Mouse (Mus musculus) embryonic facial prominence, embryonic 11.5 days (tissue): ENCODE measurements around the gene Tnpo2. TPM values are rescaled to one million over a fixed set of nuclear protein-coding genes. Genes with fewer than 3 reads are reported as not detected.

Source experiments
- ATAC-seq: fragments of 200-750 bp; cut with Nextera tagmentation; replicated peaks from 2 replicates; pipeline ENCODE4 v1.8.0; 2017; ENCODE audit warnings: low read depth; ENCODE audit not compliant: insufficient number of reproducible peaks, low FRiP score, low TSS enrichment
- DNase-seq: peaks from one replicate; pipeline ENCODE4 v3.0.0-alpha.2; 2015; ENCODE audit warnings: low spot score
- H3K27ac ChIP-seq: fragments of 300-500 bp; sonication (generic); replicated peaks from 2 replicates; pipeline ENCODE4 v1.5.1; 2014; ENCODE audit warnings: mild to moderate bottlenecking, low read depth, low read length, control low read depth
- H3K27me3 ChIP-seq: fragments of 300-500 bp; sonication (generic); 2 replicates; pipeline ENCODE4 v1.6.1; 2014; ENCODE audit warnings: mild to moderate bottlenecking, low read length, moderate library complexity, mixed read lengths; ENCODE audit not compliant: control insufficient read depth, insufficient read depth
- H3K36me3 ChIP-seq: fragments of 300-500 bp; sonication (generic); replicated peaks from 2 replicates; pipeline ENCODE4 v1.6.1; 2014; ENCODE audit warnings: low read depth, mild to moderate bottlenecking, low read length, moderate library complexity, mixed read lengths; ENCODE audit not compliant: control insufficient read depth, insufficient read depth
- H3K4me1 ChIP-seq: fragments of 300-500 bp; sonication (generic); 2 replicates; pipeline ENCODE4 v1.6.1; 2014; ENCODE audit warnings: low read length, mixed read lengths; ENCODE audit not compliant: control insufficient read depth, insufficient read depth
- H3K4me2 ChIP-seq: fragments of 300-500 bp; sonication (generic); 2 replicates; pipeline ENCODE4 v1.6.1; 2014; ENCODE audit warnings: low read depth, mild to moderate bottlenecking, control low read depth, low read length, moderate library complexity
- H3K4me3 ChIP-seq: fragments of 300-500 bp; sonication (generic); 2 replicates; pipeline ENCODE4 v1.5.1; 2014; ENCODE audit warnings: low read depth, low read length, control low read depth
- H3K9ac ChIP-seq: fragments of 300-500 bp; sonication (generic); replicated peaks from 2 replicates; pipeline ENCODE4 v1.6.1; 2014; ENCODE audit warnings: mild to moderate bottlenecking, control low read depth, low read length
- H3K9me3 ChIP-seq: fragments of 300-500 bp; sonication (generic); replicated peaks from 2 replicates; pipeline ENCODE4 v1.6.1; 2016; ENCODE audit warnings: mild to moderate bottlenecking, low read length, inconsistent platforms, mixed read lengths; ENCODE audit not compliant: control insufficient read depth
- WGBS: fragments of 180-500 bp; shearing (Covaris S2); extraction: QIAGEN DNeasy Blood & Tissue Kit; methylation state at CpG from one replicate; pipeline ENCODE4 v1.1.7; 2014; 5-methylcytosine and 5-hydroxymethylcytosine counted together
- polyA plus RNA-seq: library from polyadenylated mRNA; unstranded; fragments of >200 nt; fragmentation: Nextera tagmentation; extraction: Ambion mirVana; gene quantifications from 2 replicates; pipeline ENCODE4 v1.2.1, GENCODE M21; 2014

Tnpo2 gene
- 17.0 and 20.5 TPM in 2 replicates for polyA plus RNA-seq

DNA sequence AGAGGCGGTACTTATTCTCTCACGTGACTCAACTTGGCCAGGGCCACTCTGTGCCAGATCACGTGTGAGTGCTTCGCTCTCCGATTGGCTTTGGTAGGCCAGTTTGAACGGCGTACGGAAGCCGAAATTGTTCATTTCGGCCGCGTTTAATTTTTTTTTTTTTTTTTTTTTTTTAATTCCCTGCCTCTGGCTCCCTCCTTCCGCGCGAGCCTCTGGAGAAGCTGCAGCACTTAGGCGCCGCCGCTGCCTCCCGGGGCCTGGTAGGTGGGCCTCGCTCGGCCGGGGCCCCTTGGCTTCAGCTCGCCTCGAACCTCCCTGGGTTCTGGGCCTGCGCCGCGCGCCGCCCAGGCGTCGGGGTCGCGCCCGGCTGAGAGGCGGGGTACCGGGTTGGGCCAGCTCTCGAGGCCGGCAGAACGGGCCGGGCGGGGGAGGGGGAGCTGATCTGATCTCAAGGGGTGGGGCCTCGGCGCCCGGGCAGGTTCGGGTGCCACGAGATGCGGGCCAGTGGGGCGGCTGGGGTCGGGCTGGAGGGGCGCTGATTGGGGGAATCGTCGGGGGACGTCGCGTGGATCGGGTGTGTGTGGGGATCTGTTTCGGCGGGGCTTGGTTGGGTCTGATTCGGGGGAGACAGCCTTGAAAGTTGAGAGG, at the start of gene Tnpo2:
TSS of gene Tnpo2 (plus strand) at position 198 of the 648 bp plus-strand sequence.
- DNase-seq: peak; percentile 97
- peak within 1 kb of the TSS; percentile 84 for H3K4me2 ChIP-seq
- peak; percentile 84 for ATAC-seq
- under 1% methylated on average over 52 of the region's 59 CpGs for WGBS
- H3K9ac ChIP-seq: peak within 1 kb of the TSS; percentile 92
- H3K36me3 ChIP-seq: peaks cover 4% of the 10 kb centered on the region
- H3K27me3 ChIP-seq: no peaks in the 10 kb centered on the region
- peaks cover 3% of the 10 kb centered on the region for H3K4me1 ChIP-seq
- H3K4me3 ChIP-seq: peak within 1 kb of the TSS; percentile 83
- peak within 1 kb of the TSS; percentile 99 for H3K27ac ChIP-seq
- H3K9me3 ChIP-seq: no peaks in the 10 kb centered on the region

DNA sequence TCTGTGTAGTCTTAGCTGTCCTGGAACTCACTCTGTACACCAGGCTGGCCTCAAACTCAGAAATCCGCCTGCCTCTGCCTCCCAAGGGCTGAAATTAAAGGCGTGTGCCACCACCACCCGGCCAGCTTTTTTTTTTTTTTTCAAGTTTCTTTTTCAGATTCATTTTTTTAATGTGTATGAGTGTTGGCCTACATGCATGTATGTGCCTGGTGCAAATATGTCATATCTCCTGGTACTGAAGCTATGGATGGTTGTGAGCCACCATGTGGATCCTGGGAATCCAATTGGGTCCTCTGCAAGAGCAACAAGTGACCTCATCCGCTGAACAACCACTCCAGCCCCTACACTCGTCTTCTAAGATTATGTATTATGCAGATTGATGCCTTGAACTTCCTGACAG, 49.3 kb upstream of the Tnpo2 start:
- Histone ChIP-seq H3K9ac (no peak overlapping the region), H3K9me3 (no peaks in the 10 kb centered on the region), H3K4me2 (no peak overlapping the region), H3K27ac (no peak overlapping the region), H3K27me3 (no peaks in the 10 kb centered on the region), H3K4me1 (peaks cover 11% of the 10 kb centered on the region), H3K4me3 (no peak overlapping the region), H3K36me3 (no peaks in the 10 kb centered on the region)
- no peak for DNase-seq
- no peak for ATAC-seq
- WGBS: 87% methylated on average over 5 of the region's 5 CpGs

DNA sequence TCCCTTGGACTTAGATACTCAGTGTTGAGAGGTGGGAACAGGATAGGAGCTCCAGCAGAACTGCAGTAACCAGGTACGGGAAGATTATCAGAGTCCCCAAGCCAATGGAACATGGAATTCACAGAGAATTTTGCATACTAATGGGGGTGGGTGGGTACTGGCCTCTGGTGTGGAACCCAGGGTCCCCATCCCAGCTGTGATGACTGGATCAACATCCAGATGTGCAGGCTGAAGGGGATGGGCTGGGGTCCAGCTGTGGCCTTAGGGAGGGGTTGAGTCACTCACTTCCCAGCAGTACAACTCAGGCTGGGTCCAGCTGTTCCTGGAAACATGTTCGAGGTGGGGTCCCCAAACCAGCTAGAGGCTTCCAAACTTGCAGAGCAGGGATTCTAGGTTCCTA, 48.8 kb upstream of the Tnpo2 start:
- DNase-seq (no peak), ATAC-seq (no peak)
- 79% methylated on average over 2 of the region's 2 CpGs for WGBS
- H3K4me3 ChIP-seq: no peak overlapping the region
- H3K27ac ChIP-seq: no peak overlapping the region
- H3K4me2 ChIP-seq: no peak overlapping the region
- H3K9me3 ChIP-seq: no peaks in the 10 kb centered on the region
- no peaks in the 10 kb centered on the region for H3K36me3 ChIP-seq
- no peaks in the 10 kb centered on the region for H3K27me3 ChIP-seq
- H3K9ac ChIP-seq: no peak overlapping the region
- peaks cover 11% of the 10 kb centered on the region for H3K4me1 ChIP-seq

DNA sequence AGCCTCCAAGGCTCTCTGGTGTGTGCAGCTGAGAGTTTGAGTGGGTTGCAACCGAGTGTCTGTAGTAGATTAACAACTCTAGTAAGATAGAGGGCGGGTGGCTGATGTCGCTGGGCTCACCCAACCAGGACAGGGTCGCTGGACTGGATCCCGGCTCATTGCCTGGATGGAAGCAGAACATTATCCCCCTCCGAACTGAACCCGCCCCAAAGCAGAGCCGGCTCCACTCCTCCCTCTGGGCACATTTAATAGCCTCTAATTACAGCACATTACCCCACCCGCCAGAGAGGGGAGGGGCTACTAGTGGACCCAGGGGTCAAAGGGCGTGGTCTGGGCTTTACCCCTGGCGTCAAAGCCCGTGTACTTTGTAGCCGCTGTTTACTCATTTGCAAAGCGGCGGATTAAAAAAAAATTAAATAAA, 47.4 kb upstream of the Tnpo2 start:
- Histone ChIP-seq H3K4me2 (peak overlapping the region; percentile 64), H3K36me3 (no peaks in the 10 kb centered on the region), H3K9me3 (no peaks in the 10 kb centered on the region), H3K4me3 (no peak overlapping the region; the same call in 1 of the 2 replicates), H3K27ac (no peak overlapping the region), H3K27me3 (no peaks in the 10 kb centered on the region), H3K4me1 (peaks cover 11% of the 10 kb centered on the region), H3K9ac (no peak overlapping the region)
- ATAC-seq: no peak
- 6% methylated on average over 15 of the region's 15 CpGs for WGBS
- DNase-seq: no peak

DNA sequence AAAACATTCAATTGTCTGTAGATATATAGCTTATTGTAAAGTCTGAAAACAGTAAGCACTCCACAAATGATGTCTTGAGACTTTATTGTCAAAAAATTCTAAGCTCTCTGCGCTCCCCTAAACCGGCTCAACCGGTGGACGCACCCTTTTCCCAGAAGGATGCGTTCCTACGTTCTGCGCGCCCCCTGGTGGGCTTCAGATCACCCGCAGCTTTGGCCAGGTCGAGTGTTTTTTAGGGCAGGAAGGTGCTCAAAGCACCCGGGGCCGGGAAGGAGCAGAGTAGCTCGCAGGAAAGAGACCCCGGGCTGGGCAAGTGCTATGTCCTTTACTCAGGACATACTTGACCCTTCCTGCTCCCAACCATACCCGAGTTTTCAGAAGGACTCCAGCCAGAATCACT, 46.9 kb upstream of the Tnpo2 start:
- ATAC-seq: peak; percentile 58
- peak overlapping the region; percentile 63 for H3K9ac ChIP-seq
- DNase-seq: peak; percentile 96
- peaks cover 7% of the 10 kb centered on the region for H3K4me1 ChIP-seq
- peak overlapping the region; percentile 64 for H3K4me2 ChIP-seq
- under 1% methylated on average over 15 of the region's 15 CpGs for WGBS
- H3K4me3 ChIP-seq: peak overlapping the region; percentile 48
- no peaks in the 10 kb centered on the region for H3K36me3 ChIP-seq
- H3K27me3 ChIP-seq: no peaks in the 10 kb centered on the region
- no peak overlapping the region for H3K27ac ChIP-seq
- no peaks in the 10 kb centered on the region for H3K9me3 ChIP-seq

DNA sequence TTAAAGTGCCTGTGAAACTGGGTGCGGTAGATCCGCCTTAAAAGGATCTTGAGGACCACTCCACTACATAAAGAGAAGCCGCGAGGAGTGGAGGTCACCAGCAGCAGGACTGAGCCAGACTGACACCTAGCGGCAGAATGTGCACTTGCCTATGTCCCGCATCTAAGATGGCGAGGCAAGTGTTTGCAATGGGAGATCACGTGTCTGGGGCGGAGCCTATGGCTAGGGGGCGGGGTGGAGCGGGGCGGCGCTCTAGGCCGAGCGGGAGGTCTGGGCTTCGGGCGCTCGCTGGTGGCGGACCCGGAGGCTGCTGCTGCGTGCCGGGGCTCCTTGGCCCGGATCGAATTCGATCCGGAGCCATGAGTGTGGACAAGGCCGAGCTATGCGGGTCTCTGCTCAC, 46.4 kb upstream of the Tnpo2 start, which contains the start of gene Hook2:
TSS of gene Hook2 (plus strand) at position 255 of the 400 bp plus-strand sequence.
- H3K9ac ChIP-seq: peak within 1 kb of the TSS; percentile 63
- peak within 1 kb of the TSS; percentile 48 for H3K4me3 ChIP-seq
- WGBS: 0% methylated on average over 28 of the region's 28 CpGs
- H3K27ac ChIP-seq: no peak within 1 kb of the TSS
- no peaks in the 10 kb centered on the region for H3K9me3 ChIP-seq
- H3K4me1 ChIP-seq: peaks cover 3% of the 10 kb centered on the region
- DNase-seq (peak; percentile 99), ATAC-seq (peak; percentile 93)
- no peaks in the 10 kb centered on the region for H3K27me3 ChIP-seq
- H3K4me2 ChIP-seq: peak within 1 kb of the TSS; percentile 64
- H3K36me3 ChIP-seq: no peaks in the 10 kb centered on the region

DNA sequence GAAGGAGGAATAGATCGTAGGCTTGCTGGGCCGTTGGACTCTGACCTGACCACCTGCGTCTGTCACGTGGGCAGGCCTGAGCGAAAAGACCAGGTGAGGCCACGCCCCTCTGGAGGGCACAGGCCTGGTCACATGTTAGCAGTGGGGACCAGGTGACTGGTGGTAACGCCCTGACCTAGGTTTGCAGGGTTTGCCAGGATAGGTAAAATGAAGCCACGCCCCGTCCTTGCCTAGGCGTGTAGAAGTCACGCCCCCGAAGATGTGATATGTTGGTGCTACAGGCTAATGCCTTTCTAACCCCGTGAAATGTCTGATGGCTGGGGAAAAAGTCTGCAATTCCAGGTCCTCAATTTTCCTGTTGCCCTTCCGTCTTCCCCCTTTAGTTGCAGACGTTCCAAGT, 45.9 kb upstream of the Tnpo2 start:
- no peaks in the 10 kb centered on the region for H3K36me3 ChIP-seq
- peak overlapping the region; percentile 57 for H3K9ac ChIP-seq
- H3K27me3 ChIP-seq: no peaks in the 10 kb centered on the region
- H3K27ac ChIP-seq: no peak overlapping the region
- peak; percentile 69 for DNase-seq
- no peaks in the 10 kb centered on the region for H3K4me1 ChIP-seq
- peak overlapping the region; percentile 64 for H3K4me2 ChIP-seq
- H3K4me3 ChIP-seq: peak overlapping the region; percentile 48
- H3K9me3 ChIP-seq: no peaks in the 10 kb centered on the region
- under 1% methylated on average over 15 of the region's 15 CpGs for WGBS
- no peak; the same call in 1 of the 2 replicates for ATAC-seq

DNA sequence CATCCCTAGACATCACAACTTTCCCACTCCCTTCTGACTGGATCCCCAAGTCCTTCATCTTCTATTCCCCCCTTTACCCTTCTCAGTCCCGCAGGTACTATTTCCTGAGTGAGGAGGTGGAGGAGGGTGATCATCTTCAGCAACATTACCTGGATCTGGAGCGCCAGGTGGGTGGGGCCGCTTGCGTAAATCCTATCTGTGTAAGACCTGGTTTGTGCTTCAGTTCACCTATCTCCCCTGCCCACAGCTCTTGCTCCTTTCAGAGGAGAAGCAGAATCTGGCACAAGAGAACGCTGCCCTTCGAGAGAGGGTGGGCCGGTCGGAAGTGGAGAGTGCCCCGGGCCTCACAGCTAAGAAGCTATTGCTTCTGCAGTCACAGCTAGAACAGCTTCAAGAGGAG, 42.3 kb upstream of the Tnpo2 start:
- 87% methylated on average over 9 of the region's 9 CpGs for WGBS
- no peaks in the 10 kb centered on the region for H3K4me1 ChIP-seq
- no peak overlapping the region for H3K27ac ChIP-seq
- H3K4me2 ChIP-seq: no peak overlapping the region
- no peak overlapping the region for H3K4me3 ChIP-seq
- no peak for ATAC-seq
- no peaks in the 10 kb centered on the region for H3K9me3 ChIP-seq
- H3K27me3 ChIP-seq: no peaks in the 10 kb centered on the region
- H3K36me3 ChIP-seq: no peaks in the 10 kb centered on the region
- DNase-seq: no peak
- H3K9ac ChIP-seq: no peak overlapping the region
